Mouse (Mus musculus): Measurements from ENCODE around the gene Pirt.

Pirt gene

GRCm38 (mm10) chr11:66911811-66912210 lies at the start of gene Pirt:
Gene Pirt, plus strand, starts transcription at chr11:66911981.
- no peak for DNase-seq

GRCm38 (mm10) chr11:66871701-66872100 lies 40.1 kb upstream of the Pirt start:
- peak; percentile 5 for DNase-seq

GRCm38 (mm10) chr11:66872773-66873470 lies 38.9 kb upstream of the Pirt start:
- no peak for DNase-seq

GRCm38 (mm10) chr11:66881291-66881690 lies 30.5 kb upstream of the Pirt start:
- DNase-seq, result no peak

GRCm38 (mm10) chr11:66882224-66883040 lies 29.3 kb upstream of the Pirt start:
- DNase-seq, result no peak

- DNase-seq, result peak; percentile 6
Observed at GRCm38 (mm10) chr11:66892536-66892935, 19.2 kb upstream of the Pirt start.

- no peak for DNase-seq
Observed at GRCm38 (mm10) chr11:66898747-66899146, 13.0 kb upstream of the Pirt start.

GRCm38 (mm10) chr11:66899426-66899825 lies 12.4 kb upstream of the Pirt start:
- DNase-seq, result peak; percentile 60

- no peak for DNase-seq
Observed at GRCm38 (mm10) chr11:66902801-66903200, 9.0 kb upstream of the Pirt start.

GRCm38 (mm10) chr11:66905617-66906384 lies 6.0 kb upstream of the Pirt start:
- peak; percentile 76 for DNase-seq

- DNase-seq, result no peak
Observed at GRCm38 (mm10) chr11:66912531-66913458, 1.0 kb downstream of the Pirt start.

GRCm38 (mm10) chr11:66914249-66914648 lies 2.5 kb downstream of the Pirt start:
- DNase-seq, result peak; percentile 45

GRCm38 (mm10) chr11:66920012-66920411 lies 8.2 kb downstream of the Pirt start:
- DNase-seq, result no peak

- DNase-seq, result no peak
Observed at GRCm38 (mm10) chr11:66924095-66924823, 12.5 kb downstream of the Pirt start.

GRCm38 (mm10) chr11:66928311-66928710 lies 16.5 kb downstream of the Pirt start:
- DNase-seq, result no peak

- DNase-seq, result no peak
Observed at GRCm38 (mm10) chr11:66932827-66933599, 21.2 kb downstream of the Pirt start.

GRCm38 (mm10) chr11:66934428-66935173 lies 22.8 kb downstream of the Pirt start:
- no peak for DNase-seq

GRCm38 (mm10) chr11:66942011-66942410 lies 30.2 kb downstream of the Pirt start:
- DNase-seq, result no peak

- DNase-seq, result no peak
Observed at GRCm38 (mm10) chr11:66945224-66945767, 33.5 kb downstream of the Pirt start.

- no peak for DNase-seq
Observed at GRCm38 (mm10) chr11:66946521-66946920, 34.7 kb downstream of the Pirt start.
